Mouse (Mus musculus): ENCODE data around the gene Iqschfp. TPM values are rescaled to one million over a fixed set of nuclear protein-coding genes. Genes with fewer than 3 reads are reported as not detected.

Gene Iqschfp
- polyA plus RNA-seq, 1 experiment from 2014 or later: not detected

GRCm38 (mm10) chr3:68534571-68535051, 642.6 kb downstream of the Iqschfp start:
- H3K27ac ChIP-seq (ENCODE audit: low read length): no peak overlapping the region
- no peaks in the 10 kb centered on the region for H3K27me3 ChIP-seq (replicated peaks; ENCODE audit: control insufficient read depth, insufficient read depth, low read length)
- 24% methylated on average over 7 of the region's 7 CpGs for WGBS
- ATAC-seq: peak; percentile 63
- peaks cover 4% of the 10 kb centered on the region; the same call in 1 of the 2 replicates for H3K9me3 ChIP-seq (ENCODE audit: control insufficient read depth, low read length)
- no peak overlapping the region for H3K4me3 ChIP-seq (ENCODE audit: low read length)
- 0 out of 2 replicates have a peak, but pooled peaks cover 4% of the 10 kb centered on the region for H3K4me1 ChIP-seq (ENCODE audit: control insufficient read depth, insufficient read depth, low read length)
- no peak overlapping the region for H3K9ac ChIP-seq (ENCODE audit: low read depth, low read length)
- H3K4me2 ChIP-seq (ENCODE audit: low read depth, low read length): no peak overlapping the region
- no peaks in the 10 kb centered on the region for H3K36me3 ChIP-seq (ENCODE audit: control insufficient read depth, insufficient read depth, low read length)

GRCm38 (mm10) chr3:68535160-68535728, 643.2 kb downstream of the Iqschfp start:
- Histone ChIP-seq H3K9ac (ENCODE audit: low read depth, low read length) (no peak overlapping the region), H3K9me3 (ENCODE audit: control insufficient read depth, low read length) (peaks cover 4% of the 10 kb centered on the region; the same call in 1 of the 2 replicates), H3K27me3 (replicated peaks; ENCODE audit: control insufficient read depth, insufficient read depth, low read length) (no peaks in the 10 kb centered on the region), H3K4me1 (ENCODE audit: control insufficient read depth, insufficient read depth, low read length) (0 out of 2 replicates have a peak, but pooled peaks cover 4% of the 10 kb centered on the region), H3K4me2 (ENCODE audit: low read depth, low read length) (no peak overlapping the region), H3K27ac (ENCODE audit: low read length) (no peak overlapping the region), H3K4me3 (ENCODE audit: low read length) (no peak overlapping the region), H3K36me3 (ENCODE audit: control insufficient read depth, insufficient read depth, low read length) (no peaks in the 10 kb centered on the region)
- 80% methylated on average over 7 of the region's 7 CpGs for WGBS
- ATAC-seq: no peak

- WGBS: 59% methylated on average over 3 of the region's 3 CpGs
- 0 out of 2 replicates have a peak, but pooled peaks have one; percentile 19 for ATAC-seq
- H3K4me3 ChIP-seq (ENCODE audit: low read length): no peak overlapping the region
Observed at GRCm38 (mm10) chr3:68536071-68536470, 644.0 kb downstream of the Iqschfp start.

GRCm38 (mm10) chr3:68541688-68542087, 649.7 kb downstream of the Iqschfp start:
- Histone ChIP-seq H3K4me1 (ENCODE audit: control insufficient read depth, insufficient read depth, low read length) (peaks cover 3% of the 10 kb centered on the region; the same call in 1 of the 2 replicates), H3K4me2 (ENCODE audit: low read depth, low read length) (no peak overlapping the region), H3K4me3 (ENCODE audit: low read length) (no peak overlapping the region), H3K27ac (ENCODE audit: low read length) (no peak overlapping the region), H3K9me3 (ENCODE audit: control insufficient read depth, low read length) (peaks cover 3% of the 10 kb centered on the region; the same call in 1 of the 2 replicates), H3K27me3 (replicated peaks; ENCODE audit: control insufficient read depth, insufficient read depth, low read length) (no peaks in the 10 kb centered on the region), H3K9ac (ENCODE audit: low read depth, low read length) (no peak overlapping the region), H3K36me3 (ENCODE audit: control insufficient read depth, insufficient read depth, low read length) (no peaks in the 10 kb centered on the region)
- no peak for ATAC-seq
- WGBS: 89% methylated on average over 8 of the region's 8 CpGs

More at GRCm38 (mm10) chr3:68536071-68536470, 644.0 kb downstream of the Iqschfp start:
- Histone ChIP-seq H3K27me3 (replicated peaks; ENCODE audit: control insufficient read depth, insufficient read depth, low read length) (no peaks in the 10 kb centered on the region), H3K4me2 (ENCODE audit: low read depth, low read length) (no peak overlapping the region), H3K27ac (ENCODE audit: low read length) (0 out of 2 replicates have a peak overlapping the region, but pooled peaks have one; percentile 43), H3K9me3 (ENCODE audit: control insufficient read depth, low read length) (peaks cover 4% of the 10 kb centered on the region; the same call in 1 of the 2 replicates), H3K9ac (ENCODE audit: low read depth, low read length) (no peak overlapping the region), H3K4me1 (ENCODE audit: control insufficient read depth, insufficient read depth, low read length) (0 out of 2 replicates have a peak, but pooled peaks cover 4% of the 10 kb centered on the region), H3K36me3 (ENCODE audit: control insufficient read depth, insufficient read depth, low read length) (no peaks in the 10 kb centered on the region)

GRCm38 (mm10) chr3:68542944-68543501, 651.0 kb downstream of the Iqschfp start:
- peaks cover 3% of the 10 kb centered on the region; the same call in 1 of the 2 replicates for H3K4me1 ChIP-seq (ENCODE audit: control insufficient read depth, insufficient read depth, low read length)
- no peak overlapping the region for H3K27ac ChIP-seq (ENCODE audit: low read length)
- 0 out of 2 replicates have a peak overlapping the region, but pooled peaks have one; percentile 24 for H3K9ac ChIP-seq (ENCODE audit: low read depth, low read length)
- H3K27me3 ChIP-seq (replicated peaks; ENCODE audit: control insufficient read depth, insufficient read depth, low read length): no peaks in the 10 kb centered on the region
- no peaks in the 10 kb centered on the region for H3K36me3 ChIP-seq (ENCODE audit: control insufficient read depth, insufficient read depth, low read length)
- H3K4me2 ChIP-seq (ENCODE audit: low read depth, low read length): peak overlapping the region; percentile 38; the same call in 1 of the 2 replicates
- H3K9me3 ChIP-seq (ENCODE audit: control insufficient read depth, low read length): no peaks in the 10 kb centered on the region
- 10% methylated on average over 7 of the region's 7 CpGs for WGBS
- H3K4me3 ChIP-seq (ENCODE audit: low read length): peak overlapping the region; percentile 36
- ATAC-seq: peak; percentile 76

- Histone ChIP-seq H3K27me3 (replicated peaks; ENCODE audit: control insufficient read depth, insufficient read depth, low read length) (no peaks in the 10 kb centered on the region), H3K4me2 (ENCODE audit: low read depth, low read length) (no peak overlapping the region), H3K4me3 (ENCODE audit: low read length) (no peak overlapping the region), H3K9me3 (ENCODE audit: control insufficient read depth, low read length) (no peaks in the 10 kb centered on the region), H3K4me1 (ENCODE audit: control insufficient read depth, insufficient read depth, low read length) (peaks cover 3% of the 10 kb centered on the region; the same call in 1 of the 2 replicates), H3K27ac (ENCODE audit: low read length) (no peak overlapping the region), H3K36me3 (ENCODE audit: control insufficient read depth, insufficient read depth, low read length) (no peaks in the 10 kb centered on the region), H3K9ac (ENCODE audit: low read depth, low read length) (no peak overlapping the region)
- 74% methylated on average over 7 of the region's 7 CpGs for WGBS
- ATAC-seq: no peak
Observed at GRCm38 (mm10) chr3:68544811-68545210, 652.8 kb downstream of the Iqschfp start.

- Histone ChIP-seq H3K4me2 (ENCODE audit: low read depth, low read length) (no peak overlapping the region), H3K27me3 (replicated peaks; ENCODE audit: control insufficient read depth, insufficient read depth, low read length) (no peaks in the 10 kb centered on the region), H3K4me3 (ENCODE audit: low read length) (no peak overlapping the region), H3K4me1 (ENCODE audit: control insufficient read depth, insufficient read depth, low read length) (peaks cover 6% of the 10 kb centered on the region; the same call in 1 of the 2 replicates), H3K27ac (ENCODE audit: low read length) (no peak overlapping the region), H3K36me3 (ENCODE audit: control insufficient read depth, insufficient read depth, low read length) (no peaks in the 10 kb centered on the region), H3K9me3 (ENCODE audit: control insufficient read depth, low read length) (no peaks in the 10 kb centered on the region), H3K9ac (ENCODE audit: low read depth, low read length) (no peak overlapping the region)
- WGBS: 66% methylated on average over 6 of the region's 6 CpGs
- ATAC-seq: no peak
Observed at GRCm38 (mm10) chr3:68545898-68546297, 653.9 kb downstream of the Iqschfp start.

- WGBS: 61% methylated on average over 4 of the region's 4 CpGs
- no peak overlapping the region for H3K4me2 ChIP-seq (ENCODE audit: low read depth, low read length)
- no peak overlapping the region for H3K27ac ChIP-seq (ENCODE audit: low read length)
- H3K4me3 ChIP-seq (ENCODE audit: low read length): no peak overlapping the region
- ATAC-seq: peak; percentile 53; the same call in 1 of the 2 replicates
- 0 out of 2 replicates have a peak, but pooled peaks cover 6% of the 10 kb centered on the region for H3K4me1 ChIP-seq (ENCODE audit: control insufficient read depth, insufficient read depth, low read length)
- no peaks in the 10 kb centered on the region for H3K36me3 ChIP-seq (ENCODE audit: control insufficient read depth, insufficient read depth, low read length)
- H3K27me3 ChIP-seq (replicated peaks; ENCODE audit: control insufficient read depth, insufficient read depth, low read length): no peaks in the 10 kb centered on the region
- H3K9me3 ChIP-seq (ENCODE audit: control insufficient read depth, low read length): no peaks in the 10 kb centered on the region
- H3K9ac ChIP-seq (ENCODE audit: low read depth, low read length): no peak overlapping the region
Observed at GRCm38 (mm10) chr3:68555087-68555662, 663.1 kb downstream of the Iqschfp start.

GRCm38 (mm10) chr3:68556891-68557290, 664.9 kb downstream of the Iqschfp start:
- H3K4me3 ChIP-seq (ENCODE audit: low read length): no peak overlapping the region
- 90% methylated on average over 9 of the region's 9 CpGs for WGBS
- H3K36me3 ChIP-seq (ENCODE audit: control insufficient read depth, insufficient read depth, low read length): no peaks in the 10 kb centered on the region
- 0 out of 2 replicates have a peak, but pooled peaks cover 4% of the 10 kb centered on the region for H3K4me1 ChIP-seq (ENCODE audit: control insufficient read depth, insufficient read depth, low read length)
- no peak overlapping the region for H3K9ac ChIP-seq (ENCODE audit: low read depth, low read length)
- no peaks in the 10 kb centered on the region for H3K9me3 ChIP-seq (ENCODE audit: control insufficient read depth, low read length)
- no peak for ATAC-seq
- H3K27me3 ChIP-seq (replicated peaks; ENCODE audit: control insufficient read depth, insufficient read depth, low read length): no peaks in the 10 kb centered on the region
- no peak overlapping the region for H3K4me2 ChIP-seq (ENCODE audit: low read depth, low read length)
- no peak overlapping the region for H3K27ac ChIP-seq (ENCODE audit: low read length)

Data from intestine, embryonic 16.5 days (tissue).